Mouse (Mus musculus): ENCODE data around the gene Samd4b. TPM values are rescaled to one million over a fixed set of nuclear protein-coding genes. Genes with fewer than 3 reads are reported as not detected.

Gene Samd4b
- 26.8 and 27.6 TPM in 2 replicates for polyA plus RNA-seq (2014; fragmentation: Nextera tagmentation; extraction: Ambion mirVana)

DNA sequence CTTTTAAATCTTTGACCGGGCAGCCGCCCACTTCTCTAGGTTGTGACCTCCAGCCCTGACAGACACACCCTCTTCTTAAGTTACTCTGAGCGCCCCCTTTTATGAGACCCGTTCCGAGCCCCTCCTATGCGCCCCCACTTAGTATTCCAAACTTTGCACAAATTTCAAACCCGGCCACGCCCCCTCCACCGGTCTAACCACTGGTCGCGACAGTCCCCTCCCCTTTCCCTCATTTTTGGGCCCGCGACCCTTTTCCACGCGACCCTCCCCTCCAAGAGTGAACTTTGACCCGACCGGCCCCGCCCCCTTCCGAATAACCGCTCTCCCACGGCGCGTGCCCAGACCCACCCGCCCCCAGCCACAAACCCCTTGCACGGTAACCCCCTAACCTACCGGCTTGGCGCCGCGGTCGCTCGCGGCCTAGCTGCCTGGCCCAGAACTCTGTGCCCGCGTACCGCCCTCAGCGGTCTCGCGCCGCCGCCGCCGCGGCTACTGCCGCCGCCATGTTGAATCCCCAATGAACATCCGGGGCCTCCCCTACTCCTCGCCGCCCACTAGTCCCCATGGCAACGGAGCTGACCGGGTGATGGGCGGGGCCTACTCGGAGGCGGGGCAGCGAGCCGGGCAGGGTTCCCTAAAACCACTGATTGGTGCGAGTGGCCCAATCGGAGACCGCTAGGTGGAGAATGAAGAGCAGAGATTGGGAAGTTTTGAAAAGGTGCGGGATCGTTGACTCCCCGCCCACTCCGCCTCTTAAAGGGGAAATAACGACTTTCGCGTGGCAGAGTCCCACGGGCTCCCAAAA lies at the start of gene Samd4b, which contains the start of gene Pak4:
TSS of gene Samd4b (minus strand) at position 503 of the 805 bp plus-strand sequence.
TSS of gene Pak4 (minus strand) at position 544 of the 805 bp plus-strand sequence.
- no peaks in the 10 kb centered on the region for H3K9me3 ChIP-seq (ENCODE audit: control insufficient read depth, low read length)
- H3K4me3 ChIP-seq (replicated peaks; ENCODE audit: low read length) = peak within 1 kb of the TSS; percentile 65
- DNase-seq (ENCODE audit: low spot score) (peak; percentile 98), ATAC-seq (ENCODE audit: low FRiP score) (peak; percentile 95)
- H3K27ac ChIP-seq = peak within 1 kb of the TSS; percentile 88
- no peaks in the 10 kb centered on the region for H3K36me3 ChIP-seq (replicated peaks; ENCODE audit: control insufficient read depth, insufficient read depth)
- peak within 1 kb of the TSS; percentile 70 for H3K9ac ChIP-seq
- H3K4me1 ChIP-seq (replicated peaks; ENCODE audit: control insufficient read depth, insufficient read depth, low read length) = peaks cover 32% of the 10 kb centered on the region
- H3K27me3 ChIP-seq (ENCODE audit: control insufficient read depth, insufficient read depth, low read length) = no peaks in the 10 kb centered on the region
- peak within 1 kb of the TSS; percentile 93 for H3K4me2 ChIP-seq (replicated peaks)
- WGBS = under 1% methylated on average over 62 of the region's 66 CpGs

DNA sequence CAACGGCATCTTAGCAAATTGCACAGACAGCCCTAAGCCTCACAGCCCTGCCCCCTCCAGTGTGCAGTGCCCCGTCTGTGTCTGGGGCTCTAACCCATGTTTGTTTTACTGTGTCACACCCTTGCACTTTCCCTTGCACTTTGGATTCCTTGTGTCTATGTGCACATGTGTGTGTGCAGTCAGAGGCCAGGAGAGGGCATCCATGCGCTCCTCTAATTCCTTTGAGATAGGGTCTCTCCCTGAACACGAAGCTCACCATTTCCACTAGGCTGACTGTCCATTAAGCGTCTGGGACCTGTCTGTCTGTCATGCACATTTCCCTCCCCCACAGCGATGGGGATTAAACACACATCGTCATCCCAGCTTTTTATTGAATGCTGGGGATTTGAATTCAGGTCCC lies 49.1 kb upstream of the Samd4b start:
- WGBS = 62% methylated on average over 7 of the region's 7 CpGs
- Histone ChIP-seq H3K4me3 (replicated peaks; ENCODE audit: low read length) (no peak overlapping the region), H3K27me3 (ENCODE audit: control insufficient read depth, insufficient read depth, low read length) (no peaks in the 10 kb centered on the region), H3K9ac (no peak overlapping the region), H3K4me2 (replicated peaks) (no peak overlapping the region), H3K4me1 (replicated peaks; ENCODE audit: control insufficient read depth, insufficient read depth, low read length) (no peaks in the 10 kb centered on the region), H3K9me3 (ENCODE audit: control insufficient read depth, low read length) (no peaks in the 10 kb centered on the region), H3K27ac (no peak overlapping the region), H3K36me3 (replicated peaks; ENCODE audit: control insufficient read depth, insufficient read depth) (no peaks in the 10 kb centered on the region)
- ATAC-seq (ENCODE audit: low FRiP score) (no peak), DNase-seq (ENCODE audit: low spot score) (no peak)

DNA sequence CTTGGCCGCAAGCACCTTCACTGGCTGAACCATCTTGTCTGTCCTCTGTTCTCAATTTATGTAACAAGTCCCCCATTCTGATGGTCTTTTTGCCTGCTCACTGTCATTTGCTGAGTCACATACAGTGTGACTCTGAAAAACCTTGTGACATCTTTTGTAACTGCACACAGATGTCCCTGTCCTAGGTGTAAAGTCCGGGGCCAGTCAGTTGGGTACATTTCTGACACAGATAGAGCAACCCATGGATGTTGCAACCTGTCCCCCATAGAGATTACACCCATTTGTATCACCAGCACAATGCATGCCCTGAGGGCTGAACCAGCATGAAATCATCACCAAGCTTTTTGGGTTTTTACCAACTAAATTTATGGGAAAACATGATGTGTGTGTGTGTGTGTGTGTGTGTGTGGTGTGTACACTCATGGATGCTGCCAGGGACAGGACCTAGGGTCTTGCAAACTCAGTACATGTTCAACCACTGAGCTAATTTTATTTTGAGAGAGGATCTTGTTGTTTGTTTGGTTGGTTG lies 48.1 kb upstream of the Samd4b start:
- no peak overlapping the region for H3K27ac ChIP-seq
- no peaks in the 10 kb centered on the region for H3K9me3 ChIP-seq (ENCODE audit: control insufficient read depth, low read length)
- no peak overlapping the region for H3K4me3 ChIP-seq (replicated peaks; ENCODE audit: low read length)
- H3K9ac ChIP-seq = no peak overlapping the region
- H3K27me3 ChIP-seq (ENCODE audit: control insufficient read depth, insufficient read depth, low read length) = no peaks in the 10 kb centered on the region
- 92% methylated on average over 2 of the region's 2 CpGs for WGBS
- ATAC-seq (ENCODE audit: low FRiP score) (no peak), DNase-seq (ENCODE audit: low spot score) (no peak)
- H3K4me2 ChIP-seq (replicated peaks) = no peak overlapping the region
- no peaks in the 10 kb centered on the region for H3K36me3 ChIP-seq (replicated peaks; ENCODE audit: control insufficient read depth, insufficient read depth)
- H3K4me1 ChIP-seq (replicated peaks; ENCODE audit: control insufficient read depth, insufficient read depth, low read length) = no peaks in the 10 kb centered on the region

DNA sequence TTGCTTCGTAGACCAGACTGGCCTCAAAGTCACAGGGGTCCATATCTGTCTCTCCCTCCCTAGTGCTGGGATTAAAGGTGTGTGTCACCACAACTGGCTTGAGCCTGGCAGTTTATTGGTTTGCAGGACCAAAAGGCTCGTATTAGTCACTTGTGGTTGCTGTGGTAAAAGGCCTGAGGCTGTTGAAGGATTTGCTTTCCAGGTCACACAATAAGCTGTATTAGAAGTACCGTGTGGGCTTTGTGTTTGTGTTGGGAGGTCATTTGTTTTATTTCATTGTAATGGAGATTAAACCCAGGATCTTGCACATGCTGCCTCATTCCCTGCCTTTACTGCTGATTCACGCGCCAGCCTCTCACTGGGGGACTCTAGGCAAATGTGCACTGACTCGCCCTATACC lies 47.4 kb upstream of the Samd4b start:
- H3K9me3 ChIP-seq (ENCODE audit: control insufficient read depth, low read length) = no peaks in the 10 kb centered on the region
- no peaks in the 10 kb centered on the region for H3K4me1 ChIP-seq (replicated peaks; ENCODE audit: control insufficient read depth, insufficient read depth, low read length)
- H3K36me3 ChIP-seq (replicated peaks; ENCODE audit: control insufficient read depth, insufficient read depth) = no peaks in the 10 kb centered on the region
- no peak overlapping the region for H3K4me2 ChIP-seq (replicated peaks)
- H3K9ac ChIP-seq = no peak overlapping the region
- 45% methylated on average over 6 of the region's 6 CpGs for WGBS
- H3K27ac ChIP-seq = no peak overlapping the region
- ATAC-seq (ENCODE audit: low FRiP score) = no peak
- no peak overlapping the region for H3K4me3 ChIP-seq (replicated peaks; ENCODE audit: low read length)
- no peaks in the 10 kb centered on the region for H3K27me3 ChIP-seq (ENCODE audit: control insufficient read depth, insufficient read depth, low read length)
- DNase-seq (ENCODE audit: low spot score) = no peak

DNA sequence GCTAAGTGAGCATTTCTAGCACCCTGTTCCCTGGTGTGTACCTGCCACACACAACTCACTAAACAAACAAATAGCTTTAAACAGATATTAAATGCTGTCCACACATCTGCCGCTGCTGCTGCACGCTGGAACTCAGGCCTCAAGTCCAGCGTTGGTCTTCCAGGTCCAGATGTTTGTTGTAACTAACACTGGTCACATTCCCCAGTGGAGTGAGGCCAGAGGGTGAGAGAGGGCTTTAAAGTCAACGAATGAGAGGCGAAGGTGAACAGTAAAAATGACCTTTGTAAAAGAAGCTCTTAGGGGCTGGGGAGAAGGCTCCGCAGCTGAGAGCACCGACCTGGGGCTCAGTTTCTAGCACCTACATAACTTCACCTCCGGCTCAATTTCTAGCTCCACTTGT lies 43.6 kb upstream of the Samd4b start:
- ATAC-seq (ENCODE audit: low FRiP score) (no peak), DNase-seq (ENCODE audit: low spot score) (no peak)
- Histone ChIP-seq H3K9ac (no peak overlapping the region), H3K4me1 (replicated peaks; ENCODE audit: control insufficient read depth, insufficient read depth, low read length) (no peaks in the 10 kb centered on the region), H3K4me2 (replicated peaks) (no peak overlapping the region), H3K4me3 (replicated peaks; ENCODE audit: low read length) (no peak overlapping the region), H3K27me3 (ENCODE audit: control insufficient read depth, insufficient read depth, low read length) (no peaks in the 10 kb centered on the region), H3K36me3 (replicated peaks; ENCODE audit: control insufficient read depth, insufficient read depth) (no peaks in the 10 kb centered on the region), H3K27ac (no peak overlapping the region), H3K9me3 (ENCODE audit: control insufficient read depth, low read length) (no peaks in the 10 kb centered on the region)
- 90% methylated on average over 8 of the region's 8 CpGs for WGBS

DNA sequence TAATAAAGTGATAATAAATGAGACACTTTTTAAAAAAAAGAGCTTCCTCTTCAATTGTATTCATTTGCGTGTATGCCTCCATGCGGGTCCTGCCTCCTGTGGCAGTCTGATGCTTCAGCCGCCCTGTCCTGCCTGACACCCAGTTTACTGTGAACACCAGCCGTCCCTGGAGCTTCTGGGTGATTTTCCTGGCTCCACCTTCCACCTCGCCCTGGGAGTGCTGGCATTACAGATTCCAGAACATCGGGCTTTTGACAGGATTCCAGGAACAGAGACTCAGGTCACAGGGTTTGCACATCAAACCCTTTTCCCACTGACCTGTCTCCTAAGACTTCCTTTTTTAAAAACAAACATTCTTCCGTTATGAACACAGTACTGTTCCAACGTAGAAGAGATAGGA lies 39.6 kb upstream of the Samd4b start:
- no peaks in the 10 kb centered on the region; the same call in 1 of the 2 replicates for H3K27me3 ChIP-seq (ENCODE audit: control insufficient read depth, insufficient read depth, low read length)
- ATAC-seq (ENCODE audit: low FRiP score) (no peak), DNase-seq (ENCODE audit: low spot score) (no peak)
- no peak overlapping the region for H3K27ac ChIP-seq
- no peaks in the 10 kb centered on the region for H3K4me1 ChIP-seq (replicated peaks; ENCODE audit: control insufficient read depth, insufficient read depth, low read length)
- H3K4me2 ChIP-seq (replicated peaks) = no peak overlapping the region
- H3K9ac ChIP-seq = no peak overlapping the region
- 24% methylated on average over 8 of the region's 8 CpGs for WGBS
- no peaks in the 10 kb centered on the region for H3K9me3 ChIP-seq (ENCODE audit: control insufficient read depth, low read length)
- no peaks in the 10 kb centered on the region for H3K36me3 ChIP-seq (replicated peaks; ENCODE audit: control insufficient read depth, insufficient read depth)
- H3K4me3 ChIP-seq (replicated peaks; ENCODE audit: low read length) = no peak overlapping the region

DNA sequence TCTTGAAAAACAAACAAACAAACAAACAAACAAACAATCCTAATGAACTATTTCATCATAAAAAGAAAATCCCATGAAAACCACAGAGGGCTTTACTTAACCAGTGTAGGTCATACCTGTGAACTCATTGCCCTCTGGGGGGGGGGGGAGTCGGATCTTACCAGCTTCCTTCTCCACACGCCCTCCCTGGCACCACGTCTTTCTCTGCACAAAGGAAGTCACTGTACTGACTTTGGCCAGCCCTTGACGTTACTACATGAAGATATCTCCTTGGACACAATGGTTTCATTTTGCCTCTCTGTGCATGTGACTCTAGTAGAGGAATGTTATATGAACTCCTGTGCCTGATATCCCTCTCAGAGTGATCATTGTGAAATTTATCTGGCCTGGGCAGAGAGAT lies 36.2 kb upstream of the Samd4b start:
- no peaks in the 10 kb centered on the region for H3K36me3 ChIP-seq (replicated peaks; ENCODE audit: control insufficient read depth, insufficient read depth)
- no peak for DNase-seq (ENCODE audit: low spot score)
- no peak for ATAC-seq (ENCODE audit: low FRiP score)
- H3K27me3 ChIP-seq (ENCODE audit: control insufficient read depth, insufficient read depth, low read length) = peaks cover 28% of the 10 kb centered on the region
- H3K4me1 ChIP-seq (replicated peaks; ENCODE audit: control insufficient read depth, insufficient read depth, low read length) = 0 out of 2 replicates have a peak, but pooled peaks cover 7% of the 10 kb centered on the region
- no peak overlapping the region for H3K4me3 ChIP-seq (replicated peaks; ENCODE audit: low read length)
- no peak overlapping the region for H3K9ac ChIP-seq
- H3K27ac ChIP-seq = no peak overlapping the region
- no peak overlapping the region for H3K4me2 ChIP-seq (replicated peaks)
- WGBS = 85% methylated on average over 4 of the region's 4 CpGs
- no peaks in the 10 kb centered on the region for H3K9me3 ChIP-seq (ENCODE audit: control insufficient read depth, low read length)

DNA sequence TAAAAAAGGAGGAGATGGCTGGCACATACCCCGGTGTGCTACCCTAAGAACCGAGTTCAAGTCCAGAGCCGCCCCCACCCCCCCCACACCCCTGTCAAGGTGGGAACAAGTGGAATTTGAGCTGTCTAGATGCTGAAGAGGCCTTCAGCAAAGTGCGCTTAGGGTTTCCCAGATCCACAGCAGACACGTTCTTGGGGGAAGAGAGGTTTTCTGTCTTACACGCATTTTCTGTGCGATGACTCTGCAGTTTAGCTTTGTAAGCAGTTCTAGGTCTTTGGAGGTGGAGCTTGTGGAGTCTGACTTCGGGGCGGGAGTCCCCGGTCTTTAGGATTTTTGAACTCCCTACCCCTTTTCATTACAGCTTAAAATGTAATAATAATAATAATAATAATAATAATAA lies 33.1 kb upstream of the Samd4b start, which contains the start of gene Acp7:
TSS of gene Acp7 (minus strand) at position 260 of the 400 bp plus-strand sequence.
- H3K27ac ChIP-seq = no peak within 1 kb of the TSS
- no peaks in the 10 kb centered on the region for H3K9me3 ChIP-seq (ENCODE audit: control insufficient read depth, low read length)
- 0 out of 2 replicates have a peak within 1 kb of the TSS, but pooled peaks have one; percentile 26 for H3K9ac ChIP-seq
- peak within 1 kb of the TSS; percentile 23 for H3K4me3 ChIP-seq (replicated peaks; ENCODE audit: low read length)
- no peak for DNase-seq (ENCODE audit: low spot score)
- no peak for ATAC-seq (ENCODE audit: low FRiP score)
- H3K4me1 ChIP-seq (replicated peaks; ENCODE audit: control insufficient read depth, insufficient read depth, low read length) = 0 out of 2 replicates have a peak, but pooled peaks cover 7% of the 10 kb centered on the region
- peak within 1 kb of the TSS; percentile 48 for H3K4me2 ChIP-seq (replicated peaks)
- no peaks in the 10 kb centered on the region for H3K36me3 ChIP-seq (replicated peaks; ENCODE audit: control insufficient read depth, insufficient read depth)
- 28% methylated on average over 10 of the region's 10 CpGs for WGBS
- H3K27me3 ChIP-seq (ENCODE audit: control insufficient read depth, insufficient read depth, low read length) = peaks cover 31% of the 10 kb centered on the region

DNA sequence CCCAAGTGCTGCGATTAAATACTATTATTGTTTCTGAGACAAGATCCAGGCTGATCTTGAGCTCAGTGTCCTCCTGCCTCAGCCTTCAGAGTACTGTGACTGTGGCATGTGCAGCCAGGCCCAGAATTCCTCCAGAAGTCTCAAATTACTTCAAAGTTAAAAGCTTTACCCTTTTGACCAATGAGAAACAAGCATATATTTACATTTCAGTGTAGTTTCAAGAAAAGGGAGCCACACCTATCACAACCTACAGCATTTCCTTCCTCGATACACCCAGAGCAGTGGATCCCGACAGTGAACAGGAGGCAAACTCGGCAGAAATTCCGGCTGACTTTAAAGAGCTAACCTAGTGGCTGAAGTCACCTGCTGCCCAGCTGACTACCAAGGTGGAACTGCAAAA lies 26.8 kb upstream of the Samd4b start:
- no peak for ATAC-seq (ENCODE audit: low FRiP score)
- WGBS = 80% methylated on average over 5 of the region's 5 CpGs

More for the DNA sequence above, 26.8 kb upstream of the Samd4b start:
- no peak overlapping the region for H3K27ac ChIP-seq
- H3K27me3 ChIP-seq (ENCODE audit: control insufficient read depth, insufficient read depth, low read length) = peaks cover 10% of the 10 kb centered on the region
- H3K4me2 ChIP-seq (replicated peaks) = no peak overlapping the region
- 0 out of 2 replicates have a peak, but pooled peaks cover 3% of the 10 kb centered on the region for H3K4me1 ChIP-seq (replicated peaks; ENCODE audit: control insufficient read depth, insufficient read depth, low read length)
- DNase-seq (ENCODE audit: low spot score) = no peak
- no peaks in the 10 kb centered on the region for H3K9me3 ChIP-seq (ENCODE audit: control insufficient read depth, low read length)
- H3K36me3 ChIP-seq (replicated peaks; ENCODE audit: control insufficient read depth, insufficient read depth) = no peaks in the 10 kb centered on the region
- H3K4me3 ChIP-seq (replicated peaks; ENCODE audit: low read length) = no peak overlapping the region
- no peak overlapping the region for H3K9ac ChIP-seq

Measured in hindbrain, embryonic 14.5 days (tissue).